Mouse (Mus musculus): ENCODE measurements around the gene Cldn7.
A peak's percentile ranks its signal among the peaks of the same experiment; 100 is the strongest.

The Cldn7 gene

GRCm38 (mm10) chr11:69960616-69961015 is 4.0 kb upstream of the Cldn7 start:
- DNase-seq: no peak

DNA sequence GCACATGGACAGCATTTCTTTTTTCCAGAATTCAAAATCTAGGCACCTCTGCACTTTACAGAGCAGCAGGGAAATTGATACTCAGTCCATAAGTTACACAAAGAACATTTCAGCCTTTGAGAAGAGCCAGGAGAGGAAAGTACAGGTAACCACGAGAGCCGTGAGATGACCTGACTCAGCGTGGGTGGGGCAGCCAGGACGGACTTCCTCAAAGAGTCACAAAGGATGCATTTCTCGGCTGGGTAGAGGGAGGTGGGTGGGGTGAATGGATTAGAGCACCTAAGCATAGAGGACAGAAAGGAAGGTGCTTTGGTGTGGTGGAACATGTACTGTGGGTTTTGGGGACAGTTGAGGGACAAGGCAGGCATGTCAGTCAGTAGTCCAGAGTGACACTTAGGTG is 2.7 kb upstream of the Cldn7 start:
- DNase-seq: no peak

DNA sequence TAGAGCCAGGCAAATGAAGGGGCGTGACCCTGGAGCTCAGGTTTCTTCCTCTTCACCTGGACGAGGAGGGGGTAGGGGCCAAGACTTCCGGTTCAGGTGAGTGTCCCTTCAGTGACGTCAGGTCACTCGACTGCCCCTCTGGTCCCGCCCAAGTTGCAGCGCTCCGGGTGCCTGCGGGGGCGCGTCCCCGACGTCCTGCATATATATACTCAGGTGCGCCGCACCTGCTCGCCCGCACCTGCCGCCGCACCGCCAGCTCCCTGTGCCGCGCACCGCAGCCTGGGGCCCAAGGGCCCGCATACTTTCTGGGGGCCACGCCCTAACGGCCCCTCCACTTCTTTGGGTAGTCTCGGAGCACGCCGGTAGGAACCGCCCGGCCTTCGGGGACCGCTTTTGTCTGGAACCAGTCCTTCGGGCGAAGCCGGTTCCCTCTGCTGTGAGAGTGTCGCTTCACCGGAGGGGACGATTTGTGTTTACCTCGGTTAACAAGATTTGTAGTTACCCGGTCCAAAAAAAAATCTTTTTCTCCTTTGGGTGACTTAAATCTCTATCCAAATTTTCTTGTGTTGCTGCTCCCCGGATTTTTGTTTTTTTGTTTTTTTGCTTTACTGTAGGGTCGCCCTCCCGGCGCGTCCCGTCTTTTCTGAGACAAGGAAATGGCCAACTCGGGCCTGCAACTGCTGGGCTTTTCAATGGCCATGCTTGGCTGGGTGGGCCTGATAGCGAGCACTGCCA is 859 bp downstream of the Cldn7 start:
- DNase-seq: peak; percentile 84

- DNase-seq: peak; percentile 78
Observed at GRCm38 (mm10) chr11:69966006-69966859, 1.7 kb downstream of the Cldn7 start.

DNA sequence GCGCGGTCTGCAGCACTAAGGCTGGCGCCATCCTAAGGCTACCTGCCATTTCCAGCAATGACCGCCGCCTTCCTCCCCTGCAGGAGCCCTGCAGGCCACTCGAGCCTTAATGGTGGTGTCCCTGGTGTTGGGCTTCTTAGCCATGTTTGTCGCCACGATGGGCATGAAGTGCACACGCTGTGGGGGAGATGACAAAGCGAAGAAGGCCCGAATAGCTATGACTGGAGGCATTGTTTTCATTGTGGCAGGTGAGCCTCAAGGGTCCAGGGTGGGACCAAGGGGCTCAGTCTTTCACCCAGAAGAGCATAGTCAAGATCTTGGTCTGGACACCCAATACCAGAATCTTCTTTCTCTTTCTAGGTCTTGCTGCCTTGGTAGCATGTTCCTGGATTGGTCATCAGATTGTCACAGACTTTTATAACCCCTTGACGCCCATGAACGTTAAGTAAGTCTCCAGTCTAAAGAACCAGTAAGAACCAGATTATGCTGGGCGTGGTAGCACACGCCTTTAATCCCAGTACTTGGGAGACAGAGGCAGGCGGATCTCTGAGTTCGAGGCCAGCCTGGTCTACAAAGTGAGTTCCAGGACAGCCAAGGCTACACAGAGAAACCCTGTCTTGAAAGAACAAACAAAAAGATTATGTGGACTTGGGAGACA is 2.4 kb downstream of the Cldn7 start:
- DNase-seq: no peak

DNA sequence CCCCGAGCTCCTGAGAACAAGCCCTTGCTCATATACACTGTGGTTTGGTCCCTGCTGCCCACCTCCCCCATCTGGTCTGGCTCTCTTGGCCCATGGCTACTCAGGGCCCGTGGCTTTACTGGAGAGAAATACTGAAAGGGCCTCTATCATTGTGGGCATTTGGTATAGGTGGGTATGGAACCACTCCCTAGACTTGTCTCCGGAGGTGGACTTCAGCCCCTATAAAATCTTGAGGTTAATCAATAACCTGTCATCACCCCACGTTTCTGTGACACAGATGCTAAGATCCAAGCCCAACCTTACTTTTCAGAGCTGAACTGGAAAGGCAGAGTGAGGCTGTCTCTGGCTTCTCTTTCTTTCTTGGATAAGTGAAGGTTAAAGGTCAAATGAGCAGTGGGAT is 4.2 kb downstream of the Cldn7 start:
- DNase-seq: no peak

GRCm38 (mm10) chr11:69970222-69970621 is 5.6 kb downstream of the Cldn7 start:
- no peak for DNase-seq

DNA sequence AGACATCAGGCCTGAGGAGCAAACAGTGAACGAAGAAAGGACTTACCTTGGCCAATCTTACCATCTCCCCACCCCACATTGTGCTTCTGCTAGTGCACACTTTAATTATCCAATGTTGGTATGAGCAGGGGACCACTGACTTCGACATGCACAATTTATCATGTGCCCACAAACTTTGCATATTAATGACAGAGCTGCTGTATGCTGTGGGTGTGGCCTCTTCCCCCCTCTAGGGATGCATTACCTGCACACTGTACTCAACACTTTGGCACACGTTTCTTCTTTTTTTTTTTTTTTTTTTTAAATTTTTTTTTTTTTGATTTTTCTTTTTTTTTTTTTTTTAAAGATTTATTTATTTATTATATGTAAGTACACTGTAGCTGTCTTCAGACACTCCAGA is 6.2 kb downstream of the Cldn7 start:
- no peak for DNase-seq

DNA sequence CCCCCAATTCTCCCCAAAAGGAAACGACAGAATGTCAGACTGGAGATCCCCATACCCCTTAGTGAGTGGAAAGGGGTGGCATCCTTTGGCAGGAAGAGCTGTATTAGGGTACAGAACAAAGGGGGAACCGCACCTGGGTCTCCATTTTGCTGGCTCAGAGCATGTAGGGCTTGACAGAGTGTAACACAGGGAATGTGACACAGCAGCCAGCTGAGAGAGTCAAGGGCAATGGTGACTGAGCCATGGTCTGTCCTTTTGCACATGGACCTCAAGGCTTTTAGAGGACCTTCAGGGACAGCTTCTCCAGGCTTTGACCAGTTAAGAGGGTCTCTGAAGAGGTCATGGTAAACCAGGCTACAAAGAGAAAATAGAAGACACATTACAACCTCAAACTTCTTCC is 10.3 kb downstream of the Cldn7 start:
- no peak for DNase-seq

- DNase-seq: no peak
Observed at GRCm38 (mm10) chr11:69976271-69976670, 11.7 kb downstream of the Cldn7 start.

DNA sequence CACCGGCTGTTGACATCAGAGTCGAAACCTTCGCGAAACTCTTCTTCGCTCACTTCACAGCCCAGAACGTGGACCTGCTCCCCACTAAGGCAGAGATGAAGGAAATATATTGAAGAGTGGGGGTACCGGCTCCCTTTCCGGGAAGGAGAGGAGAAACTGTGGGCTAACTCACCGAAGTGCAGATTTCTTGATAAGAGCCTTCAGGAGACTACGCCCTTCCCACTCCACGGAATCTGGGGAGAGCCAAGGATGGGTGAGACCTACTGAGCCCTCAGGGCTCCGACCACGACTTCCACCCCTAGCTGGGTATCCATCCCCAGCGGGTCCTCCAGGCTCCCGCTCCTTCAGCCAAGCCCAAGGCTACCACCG is 15.2 kb downstream of the Cldn7 start:
- no peak for DNase-seq

GRCm38 (mm10) chr11:69980196-69981140 is 15.9 kb downstream of the Cldn7 start:
- DNase-seq: peak; percentile 98

- DNase-seq: no peak
Observed at GRCm38 (mm10) chr11:69981141-69981762, 16.7 kb downstream of the Cldn7 start, which contains the start of gene Ctdnep1. Gene Ctdnep1, plus strand, starts transcription at chr11:69981156.

DNA sequence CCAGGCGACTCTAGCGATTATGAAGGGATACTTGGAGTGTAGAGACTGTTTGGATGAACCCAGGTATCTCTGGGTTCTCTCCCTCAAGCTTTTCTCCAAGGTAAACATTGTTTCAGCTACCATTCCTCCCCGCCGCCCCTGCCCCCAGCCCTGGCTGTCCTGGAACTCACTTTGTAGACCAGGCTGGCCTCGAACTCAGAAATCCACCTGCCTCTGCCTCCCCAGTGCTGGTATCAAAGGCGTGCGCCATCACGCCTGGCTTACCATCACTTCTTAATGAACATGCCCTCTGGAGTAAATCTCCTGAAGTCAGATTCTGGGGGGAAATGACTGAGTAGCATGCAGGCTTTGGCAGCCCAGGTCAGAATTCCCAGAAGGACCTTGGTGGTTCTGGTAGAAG is 17.6 kb downstream of the Cldn7 start, which contains the start of gene Elp5:
Elp5 (minus strand) TSS at position 293 of the 400 bp plus-strand sequence.
- no peak for DNase-seq

- DNase-seq: no peak
Observed at GRCm38 (mm10) chr11:69982877-69983276, 18.3 kb downstream of the Cldn7 start.

DNA sequence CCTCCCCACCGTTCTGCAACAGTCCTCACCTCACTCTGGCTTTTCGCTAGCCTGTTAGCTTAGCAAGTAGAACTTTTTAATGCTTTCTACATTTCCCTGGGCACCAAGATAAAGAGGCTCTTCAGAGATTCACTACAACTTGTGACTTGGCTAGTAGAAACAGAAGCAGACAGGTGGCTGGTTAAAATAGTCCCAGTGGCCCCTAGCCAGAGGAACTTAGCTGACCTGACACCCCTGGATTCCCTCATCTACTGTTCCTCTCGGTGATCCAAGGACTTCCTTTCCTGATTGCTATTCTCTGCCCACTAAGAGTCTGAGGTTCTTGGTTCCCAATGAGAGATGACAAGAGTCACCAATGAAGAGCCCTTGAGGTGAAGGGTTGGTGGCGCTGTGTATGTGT is 18.8 kb downstream of the Cldn7 start:
- DNase-seq: no peak

GRCm38 (mm10) chr11:69984431-69984830 is 19.9 kb downstream of the Cldn7 start:
- DNase-seq: no peak

DNA sequence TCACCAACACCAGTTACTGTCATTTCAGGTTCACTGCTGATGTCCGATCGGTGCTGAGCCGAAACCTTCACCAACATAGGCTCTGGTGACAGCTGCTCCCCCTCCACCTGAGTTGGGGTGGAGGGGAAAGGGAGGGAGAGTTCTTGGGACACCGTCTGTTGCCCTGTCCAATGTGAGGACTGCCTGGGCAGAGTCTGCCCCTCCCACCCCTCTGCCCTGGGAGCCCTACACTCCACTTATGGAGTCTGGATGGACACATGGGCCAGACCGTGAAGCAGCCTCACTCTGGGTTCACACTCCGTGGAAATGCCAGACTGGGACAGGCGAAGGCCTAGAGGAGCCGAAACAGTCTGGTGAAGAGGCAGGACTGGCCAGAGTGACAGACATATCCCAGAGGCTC is 25.4 kb downstream of the Cldn7 start:
- DNase-seq: no peak

DNA sequence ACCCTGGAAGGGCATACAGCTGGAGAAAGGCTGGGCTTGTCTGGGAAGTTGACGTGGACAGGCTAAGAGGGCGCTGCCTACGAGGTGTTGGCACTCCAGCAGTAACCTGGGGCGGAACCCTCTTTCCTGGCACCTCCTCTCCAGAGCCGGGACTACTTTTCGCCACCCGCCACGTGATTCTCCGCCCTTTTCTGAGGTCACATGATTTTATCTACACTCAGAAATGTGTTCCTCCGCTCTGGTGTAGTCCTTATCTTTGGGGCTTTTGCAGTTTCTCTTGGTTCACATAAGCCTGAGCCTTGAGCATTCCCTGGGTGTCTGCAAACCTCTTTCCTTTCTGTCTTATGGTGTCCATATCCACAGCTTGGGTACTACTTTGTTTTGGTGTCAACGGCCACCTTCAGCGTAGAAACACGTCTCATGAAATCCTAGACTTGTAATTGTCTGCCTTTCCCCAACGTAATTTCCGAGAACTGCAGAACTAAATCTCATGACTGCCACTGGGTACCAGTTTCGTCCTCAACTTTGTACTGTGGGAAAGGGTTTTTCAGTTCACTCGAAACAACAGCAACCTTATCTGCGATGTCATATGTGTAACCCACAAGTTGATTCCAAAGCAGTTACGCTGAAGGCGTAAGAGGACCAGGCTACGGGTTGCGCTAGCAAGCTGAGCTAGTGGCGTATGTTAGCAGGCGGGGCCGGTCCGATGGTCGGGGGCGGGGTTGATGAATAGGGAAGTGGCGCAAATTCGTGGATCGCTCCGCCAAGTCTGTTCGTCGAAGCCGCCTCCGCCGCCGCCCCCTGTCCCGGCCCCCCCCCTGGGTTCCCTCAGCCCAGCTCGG is 26.5 kb downstream of the Cldn7 start, which contains the start of gene Gabarap:
Gabarap (plus strand) TSS at position 294 of the 842 bp plus-strand sequence.
- peak; percentile 98 for DNase-seq

- no peak for DNase-seq
Observed at GRCm38 (mm10) chr11:69991711-69992110, 27.1 kb downstream of the Cldn7 start.

DNA sequence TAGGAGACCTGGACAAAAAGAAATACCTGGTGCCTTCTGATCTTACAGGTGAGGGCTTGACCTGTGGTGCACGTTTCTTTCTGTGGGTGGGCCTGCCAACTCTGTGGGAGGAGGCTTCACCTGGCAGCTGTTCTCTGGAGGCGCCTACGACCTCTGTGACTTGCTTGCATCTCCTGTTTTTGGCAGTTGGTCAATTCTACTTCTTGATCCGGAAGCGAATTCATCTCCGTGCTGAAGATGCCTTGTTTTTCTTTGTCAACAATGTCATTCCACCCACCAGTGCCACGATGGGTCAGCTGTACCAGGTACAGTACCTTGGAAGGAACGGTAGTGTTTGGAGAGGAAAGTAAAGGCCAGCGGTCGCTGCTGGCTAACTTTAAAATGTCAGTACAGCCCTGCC is 27.8 kb downstream of the Cldn7 start:
- DNase-seq: peak; percentile 44
